Mouse (Mus musculus) bone marrow, adult 2 months (tissue): ENCODE results near the gene Ins2.

Experiments used
- CTCF ChIP-seq: fragments of 200-500 bp; IDR thresholded peaks from 2 replicates; pipeline ENCODE4 v1.5.1; 2011; ENCODE audit warnings: low read length, control low read depth; ENCODE audit not compliant: control insufficient read depth, insufficient read depth
- POLR2A ChIP-seq: fragments of 200-500 bp; IDR thresholded peaks from 2 replicates; pipeline ENCODE4 v1.6.1; 2011; ENCODE audit warnings: low read depth, mild to moderate bottlenecking, control low read depth, low read length, borderline replicate concordance; ENCODE audit not compliant: control insufficient read depth

- no peak for TF ChIP-seq CTCF
- TF ChIP-seq POLR2A: no peak
Measured at GRCm38 (mm10) chr7:142646676-142647075, 96.5 kb downstream of the Ins2 start.
